Mouse (Mus musculus) spleen, adult 2 months (tissue): Measurements from ENCODE around the gene Atg4a-ps. TPM values are rescaled to one million over a fixed set of nuclear protein-coding genes. Genes with fewer than 3 reads are reported as not detected.

Experiments used
- DNase-seq, 2 experiments: peaks; one replicate each; pipeline versions ENCODE4 v3.0.0 to v3.0.0-alpha.2; 2012 to 2021; ENCODE audit warnings: low spot score in 2 of 2, low read depth in 1 of 2
- H3K27ac ChIP-seq: fragments of 200-500 bp; 2 replicates; pipeline ENCODE4 v1.5.1; 2012; ENCODE audit warnings: low read length, inconsistent platforms; ENCODE audit not compliant: insufficient read depth
- H3K27me3 ChIP-seq: fragments of 200-500 bp; 2 replicates; pipeline ENCODE4 v1.6.1; 2012; ENCODE audit warnings: mild to moderate bottlenecking, moderate library complexity, low read length, inconsistent platforms; ENCODE audit not compliant: control insufficient read depth, insufficient read depth
- H3K36me3 ChIP-seq: fragments of 200-500 bp; 2 replicates; pipeline ENCODE4 v1.6.1; 2012; ENCODE audit warnings: mild to moderate bottlenecking, low read length, inconsistent platforms; ENCODE audit not compliant: control insufficient read depth, insufficient read depth
- H3K4me1 ChIP-seq: fragments of 200-500 bp; 2 replicates; pipeline ENCODE4 v1.6.1; 2011; ENCODE audit warnings: inconsistent platforms; ENCODE audit not compliant: control insufficient read depth, insufficient read depth, insufficient read length
- H3K4me3 ChIP-seq: fragments of 200-500 bp; 2 replicates; pipeline ENCODE4 v1.5.1; 2011; ENCODE audit warnings: mild to moderate bottlenecking, inconsistent platforms; ENCODE audit not compliant: insufficient read depth, insufficient read length; ENCODE audit errors: extremely low read depth
- CTCF ChIP-seq: fragments of 200-500 bp; IDR thresholded peaks from 2 replicates; pipeline ENCODE4 v1.5.1; 2011; ENCODE audit warnings: mild to moderate bottlenecking, inconsistent platforms; ENCODE audit not compliant: insufficient read depth, insufficient read length, insufficient replicate concordance; ENCODE audit errors: extremely low read depth
- POLR2A ChIP-seq: fragments of 200-500 bp; IDR thresholded peaks from 2 replicates; pipeline ENCODE4 v1.6.1; 2011; ENCODE audit warnings: low read depth, low read length, inconsistent platforms
- WGBS: fragments of 180-500 bp; shearing (Covaris S2); methylation state at CpG from one replicate; pipeline ENCODE4 v1.1.7; 2018; 5-methylcytosine and 5-hydroxymethylcytosine counted together
- polyA plus RNA-seq: library from polyadenylated mRNA; depleted of rRNA; stranded (reverse); fragments of >200 nt; gene quantifications from 2 replicates; pipeline ENCODE4 v1.2.3, GENCODE M21; 2012

The Atg4a-ps gene
- polyA plus RNA-seq, 1 experiment, result not detected

- Histone ChIP-seq H3K27ac (no peak overlapping the region), H3K36me3 (no peaks in the 10 kb centered on the region), H3K27me3 (no peaks in the 10 kb centered on the region), H3K4me1 (no peaks in the 10 kb centered on the region), H3K4me3 (no peak overlapping the region)
- TF ChIP-seq POLR2A (no peak), CTCF (no peak)
- DNase-seq, result no peak
- WGBS, result 91% methylated on average over 7 of the region's 7 CpGs
Observed at GRCm38 (mm10) chr3:103633124-103633523, 12.7 kb downstream of the Atg4a-ps start.

DNA sequence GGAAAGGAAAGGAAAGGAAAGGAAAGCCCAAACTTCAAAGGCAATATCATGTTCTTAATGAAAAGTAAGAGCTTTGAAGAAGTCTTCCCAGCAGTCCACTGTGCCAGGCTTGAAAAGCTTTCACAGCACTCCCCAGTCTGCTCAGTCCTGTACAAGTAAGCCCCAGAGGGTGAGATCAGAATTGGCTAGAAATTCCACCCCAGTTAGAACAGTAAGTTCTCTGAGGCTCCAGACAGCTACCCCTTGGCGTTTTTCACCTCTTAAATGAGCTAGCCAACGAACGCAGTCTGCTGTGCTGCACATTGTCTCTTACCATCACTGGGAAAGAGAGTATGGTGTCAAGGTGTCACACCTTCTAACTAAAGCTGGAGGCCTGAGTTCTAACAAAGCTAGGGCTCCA lies 18.2 kb downstream of the Atg4a-ps start:
- no peaks in the 10 kb centered on the region for H3K27me3 ChIP-seq
- no peak overlapping the region for H3K27ac ChIP-seq
- no peak for DNase-seq
- H3K36me3 ChIP-seq, result no peaks in the 10 kb centered on the region
- 93% methylated on average over 3 of the region's 3 CpGs for WGBS
- TF ChIP-seq CTCF, result no peak
- TF ChIP-seq POLR2A, result no peak
- H3K4me1 ChIP-seq, result no peaks in the 10 kb centered on the region
- no peak overlapping the region for H3K4me3 ChIP-seq

DNA sequence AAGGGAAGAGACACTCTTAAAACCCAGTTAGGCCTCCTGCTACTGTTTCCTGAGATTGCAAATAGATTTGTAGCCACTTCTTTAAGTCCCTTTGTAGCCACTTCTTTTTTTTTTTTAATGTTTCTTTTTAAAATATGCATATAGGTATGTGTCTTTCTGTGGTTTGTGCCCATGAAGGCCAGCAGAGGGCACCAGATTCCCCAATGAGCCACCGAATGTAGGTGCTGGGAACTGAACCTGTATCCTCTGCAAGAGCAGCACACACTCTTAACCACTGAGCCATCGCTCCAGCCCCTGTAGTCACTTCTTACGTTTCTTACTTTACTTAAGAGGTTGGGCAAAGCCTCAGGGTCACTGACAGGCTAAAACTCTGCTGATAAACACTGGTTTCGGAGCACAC lies 19.4 kb downstream of the Atg4a-ps start:
- no peak overlapping the region for H3K4me3 ChIP-seq
- WGBS, result 91% methylated on average over 4 of the region's 4 CpGs
- TF ChIP-seq POLR2A (no peak), CTCF (no peak)
- H3K36me3 ChIP-seq, result no peaks in the 10 kb centered on the region
- DNase-seq, result no peak
- no peaks in the 10 kb centered on the region for H3K4me1 ChIP-seq
- H3K27me3 ChIP-seq, result no peaks in the 10 kb centered on the region
- H3K27ac ChIP-seq, result no peak overlapping the region

- H3K4me1 ChIP-seq, result no peaks in the 10 kb centered on the region
- 91% methylated on average over 13 of the region's 13 CpGs for WGBS
- H3K4me3 ChIP-seq, result no peak overlapping the region
- H3K27ac ChIP-seq, result no peak overlapping the region
- TF ChIP-seq CTCF, result no peak
- no peak for TF ChIP-seq POLR2A
- DNase-seq, result no peak
- H3K36me3 ChIP-seq, result no peaks in the 10 kb centered on the region
- H3K27me3 ChIP-seq, result no peaks in the 10 kb centered on the region
Observed at GRCm38 (mm10) chr3:103625169-103625568, 20.7 kb downstream of the Atg4a-ps start.

GRCm38 (mm10) chr3:103624591-103625051 lies 21.2 kb downstream of the Atg4a-ps start:
- H3K27me3 ChIP-seq, result no peaks in the 10 kb centered on the region
- no peaks in the 10 kb centered on the region for H3K4me1 ChIP-seq
- H3K36me3 ChIP-seq, result no peaks in the 10 kb centered on the region
- DNase-seq, result no peak
- H3K27ac ChIP-seq, result no peak overlapping the region
- H3K4me3 ChIP-seq, result no peak overlapping the region
- no peak for TF ChIP-seq CTCF
- TF ChIP-seq POLR2A, result no peak
- 14% methylated on average over 5 of the region's 5 CpGs for WGBS

DNA sequence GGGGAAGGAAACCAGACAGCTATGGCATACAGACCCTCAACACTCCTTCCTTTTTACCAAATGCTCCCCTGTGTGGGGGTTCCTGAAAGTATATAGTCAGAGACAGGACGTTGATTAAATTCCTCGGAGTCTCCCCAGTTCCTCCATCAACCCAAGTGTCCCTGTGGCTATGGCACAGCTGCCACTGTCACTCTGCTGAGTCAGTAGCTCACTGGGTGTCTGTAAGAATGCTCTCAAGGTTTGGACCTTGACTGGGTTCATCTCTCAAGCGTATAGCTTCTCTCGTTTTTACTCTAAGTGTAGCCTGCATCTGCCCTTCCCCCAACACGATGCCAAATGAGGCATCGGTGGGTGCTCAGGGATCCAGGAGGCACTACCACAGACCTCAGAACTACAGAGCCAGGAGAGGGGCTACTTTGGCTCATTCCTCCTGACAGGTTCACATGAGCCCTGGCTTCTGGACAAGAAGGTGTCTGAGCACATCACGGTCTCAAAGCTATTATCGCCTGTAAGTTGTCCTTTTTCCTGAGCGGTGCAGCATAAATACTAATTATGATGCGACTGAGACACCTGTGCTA lies 21.9 kb downstream of the Atg4a-ps start:
- TF ChIP-seq CTCF, result no peak
- no peak for TF ChIP-seq POLR2A
- Histone ChIP-seq H3K36me3 (no peaks in the 10 kb centered on the region), H3K27ac (no peak overlapping the region), H3K4me1 (no peaks in the 10 kb centered on the region), H3K27me3 (no peaks in the 10 kb centered on the region), H3K4me3 (no peak overlapping the region)
- WGBS, result 69% methylated on average over 10 of the region's 10 CpGs
- DNase-seq, result no peak

DNA sequence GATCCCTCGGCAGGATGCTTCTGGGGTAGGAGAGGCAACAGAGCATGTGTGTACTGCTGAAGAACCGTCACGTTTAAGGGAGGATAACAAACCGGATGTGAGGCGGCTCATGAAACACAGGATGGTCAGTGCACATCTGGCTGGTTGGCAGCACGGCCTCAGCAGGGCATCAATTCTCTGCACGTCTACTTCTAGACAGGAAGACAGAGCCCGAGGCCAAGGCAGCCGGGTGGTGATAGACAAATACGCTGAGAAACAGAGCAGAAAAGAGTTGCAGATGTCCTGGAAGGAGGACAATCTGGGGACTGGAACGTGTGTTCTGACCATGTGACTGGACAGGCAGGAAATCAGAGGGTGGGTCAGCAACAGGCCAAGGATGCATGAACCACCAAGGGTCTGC lies 25.8 kb downstream of the Atg4a-ps start:
- WGBS, result 74% methylated on average over 11 of the region's 11 CpGs
- TF ChIP-seq CTCF, result no peak
- TF ChIP-seq POLR2A, result no peak

DNA sequence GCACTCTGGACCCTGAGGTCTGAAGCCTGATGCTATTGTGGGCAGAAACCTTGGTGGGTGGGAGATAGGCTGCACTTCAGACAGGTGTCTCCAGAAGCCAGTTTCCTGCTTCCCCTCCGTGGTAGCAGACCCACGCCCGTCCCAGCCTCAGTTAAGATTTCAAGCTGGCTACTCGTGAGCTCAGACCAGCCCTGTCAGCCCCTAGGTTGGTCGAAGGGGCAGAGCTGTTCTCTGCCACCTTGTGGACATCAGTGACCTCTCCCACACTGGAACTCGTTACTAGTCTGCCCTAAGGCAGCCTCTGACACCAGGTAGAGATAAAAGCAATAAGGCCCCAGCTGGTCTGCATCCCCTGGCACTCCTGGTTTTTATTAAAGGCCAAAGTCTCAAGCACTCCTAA lies 28.9 kb downstream of the Atg4a-ps start:
- no peak for DNase-seq
- Histone ChIP-seq H3K27me3 (no peaks in the 10 kb centered on the region), H3K4me3 (no peak overlapping the region), H3K27ac (no peak overlapping the region), H3K4me1 (no peaks in the 10 kb centered on the region), H3K36me3 (no peaks in the 10 kb centered on the region)
- TF ChIP-seq POLR2A (no peak), CTCF (no peak)
- WGBS, result 34% methylated on average over 6 of the region's 6 CpGs

More for the DNA sequence above, 25.8 kb downstream of the Atg4a-ps start:
- Histone ChIP-seq H3K27ac (no peak overlapping the region), H3K27me3 (no peaks in the 10 kb centered on the region), H3K4me1 (no peaks in the 10 kb centered on the region), H3K36me3 (no peaks in the 10 kb centered on the region), H3K4me3 (no peak overlapping the region)
- no peak for DNase-seq
